Mouse (Mus musculus): ENCODE measurements around the gene Sdc4.

The Sdc4 gene

GRCm38 (mm10) chr2:164449341-164450042, 5.8 kb upstream of the Sdc4 start:
- no peak for DNase-seq (ENCODE audit: low read depth, low spot score)

GRCm38 (mm10) chr2:164448921-164449320, 5.2 kb upstream of the Sdc4 start:
- no peak for DNase-seq (ENCODE audit: low read depth, low spot score)

GRCm38 (mm10) chr2:164448140-164448539, 4.5 kb upstream of the Sdc4 start:
- DNase-seq (ENCODE audit: low read depth, low spot score): no peak

- DNase-seq (ENCODE audit: low read depth, low spot score): no peak
Measured at GRCm38 (mm10) chr2:164446086-164446469, 2.4 kb upstream of the Sdc4 start.

- no peak for DNase-seq (ENCODE audit: low read depth, low spot score)
Measured at GRCm38 (mm10) chr2:164445399-164446085, 1.9 kb upstream of the Sdc4 start.

- DNase-seq (ENCODE audit: low read depth, low spot score): no peak
Measured at GRCm38 (mm10) chr2:164444701-164445100, 1.0 kb upstream of the Sdc4 start.

- DNase-seq (ENCODE audit: low read depth, low spot score): peak; percentile 88
Measured at GRCm38 (mm10) chr2:164443051-164443437, 643 bp downstream of the Sdc4 start.

GRCm38 (mm10) chr2:164442315-164443050, 1.2 kb downstream of the Sdc4 start:
- peak; percentile 71 for DNase-seq (ENCODE audit: low read depth, low spot score)

GRCm38 (mm10) chr2:164441731-164442130, 2.0 kb downstream of the Sdc4 start:
- DNase-seq (ENCODE audit: low read depth, low spot score): peak; percentile 51

GRCm38 (mm10) chr2:164441155-164441554, 2.5 kb downstream of the Sdc4 start:
- peak; percentile 92 for DNase-seq (ENCODE audit: low read depth, low spot score)

- no peak for DNase-seq (ENCODE audit: low read depth, low spot score)
Measured at GRCm38 (mm10) chr2:164440314-164440713, 3.4 kb downstream of the Sdc4 start.

- DNase-seq (ENCODE audit: low read depth, low spot score): no peak
Measured at GRCm38 (mm10) chr2:164439001-164439421, 4.7 kb downstream of the Sdc4 start.

GRCm38 (mm10) chr2:164438257-164438656, 5.4 kb downstream of the Sdc4 start:
- DNase-seq (ENCODE audit: low read depth, low spot score): no peak

GRCm38 (mm10) chr2:164437710-164438109, 6.0 kb downstream of the Sdc4 start:
- DNase-seq (ENCODE audit: low read depth, low spot score): no peak

- no peak for DNase-seq (ENCODE audit: low read depth, low spot score)
Measured at GRCm38 (mm10) chr2:164436961-164437360, 6.7 kb downstream of the Sdc4 start.

- no peak for DNase-seq (ENCODE audit: low read depth, low spot score)
Measured at GRCm38 (mm10) chr2:164436215-164436913, 7.3 kb downstream of the Sdc4 start.

- no peak for DNase-seq (ENCODE audit: low read depth, low spot score)
Measured at GRCm38 (mm10) chr2:164435216-164436090, 8.2 kb downstream of the Sdc4 start.

GRCm38 (mm10) chr2:164434681-164435080, 9.0 kb downstream of the Sdc4 start:
- no peak for DNase-seq (ENCODE audit: low read depth, low spot score)

- DNase-seq (ENCODE audit: low read depth, low spot score): no peak
Measured at GRCm38 (mm10) chr2:164433278-164433895, 10.3 kb downstream of the Sdc4 start.

- no peak for DNase-seq (ENCODE audit: low read depth, low spot score)
Measured at GRCm38 (mm10) chr2:164432541-164433191, 11.0 kb downstream of the Sdc4 start.
